Mouse (Mus musculus): ENCODE measurements around the gene Rbm24.

The Rbm24 gene

GRCm38 (mm10) chr13:46418141-46418601, at the start of gene Rbm24:
Gene Rbm24, plus strand, starts transcription at chr13:46418434.
- in situ Hi-C loops (cut with MboI, MseI), result no loop called here

DNA sequence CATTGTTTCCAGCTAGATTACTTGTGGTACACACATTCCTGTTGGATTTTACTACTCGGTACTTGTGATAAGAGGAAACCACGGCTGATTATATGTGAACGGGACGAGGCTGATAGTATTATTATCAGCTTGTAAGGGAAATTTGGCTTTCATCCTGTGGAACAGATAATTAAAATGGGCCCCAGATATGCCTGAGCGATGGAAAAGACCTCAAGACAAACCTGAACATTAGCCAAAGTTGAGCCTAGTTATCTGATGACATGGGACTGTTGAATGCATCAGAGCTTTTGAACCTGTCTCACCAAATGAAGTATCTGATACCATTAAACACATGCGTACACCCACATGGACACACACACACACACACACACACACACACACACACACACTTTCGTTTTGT, 45.4 kb upstream of the Rbm24 start:
- in situ Hi-C loops (cut with MboI, MseI), result no loop called here

- in situ Hi-C loops (cut with MboI, MseI), result no loop called here
Measured at GRCm38 (mm10) chr13:46375371-46375770, 42.9 kb upstream of the Rbm24 start.

DNA sequence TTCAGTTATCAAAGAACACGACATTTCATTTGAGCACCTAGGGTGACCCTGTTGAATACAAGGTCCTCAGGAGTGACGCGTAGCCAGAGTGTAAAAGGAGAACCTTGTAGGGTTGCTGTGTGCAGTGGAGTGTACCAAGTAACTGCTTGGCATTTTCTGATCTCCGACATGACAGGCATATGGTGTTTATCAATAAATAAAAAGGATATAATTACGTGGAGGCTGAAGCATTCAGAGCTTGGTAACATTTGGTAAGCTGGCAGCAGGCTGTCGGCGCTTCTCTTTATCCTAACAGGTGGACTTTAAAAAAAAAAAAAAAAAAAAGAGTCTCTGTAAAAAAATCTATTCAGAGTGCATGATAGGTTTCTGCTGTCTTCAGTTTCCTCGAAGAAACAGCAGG, 30.8 kb upstream of the Rbm24 start:
- in situ Hi-C loops (cut with MboI, MseI), result no loop called here

DNA sequence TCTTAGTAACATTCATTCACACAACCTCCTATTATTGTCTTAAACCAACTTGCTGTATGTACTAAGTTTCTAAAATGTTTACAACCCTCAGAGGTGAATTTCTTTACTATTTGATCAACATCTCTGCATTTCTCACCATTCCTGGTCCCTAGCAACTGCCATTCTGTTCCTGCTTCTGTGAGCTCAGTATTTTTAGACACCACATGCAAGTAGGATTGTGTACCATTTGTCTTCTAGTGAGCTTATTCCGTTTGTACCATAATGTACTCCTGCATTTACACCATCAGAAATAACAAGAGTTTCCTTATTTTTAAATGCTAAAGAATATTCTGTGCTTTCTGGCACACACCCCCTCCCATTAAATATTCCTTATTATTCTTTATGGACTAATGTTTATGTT, 26.6 kb upstream of the Rbm24 start:
- in situ Hi-C loops (cut with MboI, MseI), result no loop called here

DNA sequence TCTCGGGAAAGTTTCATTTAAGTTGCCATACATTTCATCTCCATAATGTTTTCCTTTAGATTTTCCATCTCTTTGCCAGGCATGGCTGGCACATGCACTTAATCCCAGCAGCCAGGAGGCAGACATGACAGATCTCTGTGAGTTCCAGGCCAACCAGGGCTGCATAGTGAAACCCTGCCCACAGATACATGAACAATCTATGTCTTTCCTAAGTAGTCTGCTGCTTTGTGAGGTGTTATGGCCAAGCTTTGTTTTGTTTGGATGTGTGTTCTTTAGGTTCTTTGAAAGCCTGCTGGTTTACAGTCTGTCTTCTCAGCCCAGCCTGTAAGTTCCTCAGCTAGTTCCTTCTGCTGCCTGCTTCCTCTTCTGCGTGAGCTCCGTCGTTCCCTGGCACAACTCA, 25.3 kb upstream of the Rbm24 start:
- in situ Hi-C loops (cut with MboI, MseI), result no loop called here

DNA sequence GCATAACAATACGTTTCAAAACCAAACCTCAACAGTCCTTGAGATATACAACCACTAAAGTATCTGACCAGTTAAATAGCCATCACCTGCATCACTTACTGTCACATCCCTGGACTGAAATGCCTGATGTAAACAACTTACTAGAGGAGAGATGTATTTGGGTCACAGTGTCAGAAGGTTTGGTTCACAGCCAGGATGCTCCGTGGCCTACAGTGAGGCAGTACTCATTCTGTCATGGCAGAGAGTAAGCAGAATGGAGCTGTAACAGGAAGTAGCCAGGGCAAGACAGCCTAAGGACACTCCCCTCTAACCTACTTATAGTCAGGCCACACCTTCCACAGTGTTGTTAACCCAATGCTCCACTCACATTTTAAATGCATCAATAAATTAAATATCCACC, 24.3 kb upstream of the Rbm24 start:
- in situ Hi-C loops (cut with MboI, MseI), result no loop called here

DNA sequence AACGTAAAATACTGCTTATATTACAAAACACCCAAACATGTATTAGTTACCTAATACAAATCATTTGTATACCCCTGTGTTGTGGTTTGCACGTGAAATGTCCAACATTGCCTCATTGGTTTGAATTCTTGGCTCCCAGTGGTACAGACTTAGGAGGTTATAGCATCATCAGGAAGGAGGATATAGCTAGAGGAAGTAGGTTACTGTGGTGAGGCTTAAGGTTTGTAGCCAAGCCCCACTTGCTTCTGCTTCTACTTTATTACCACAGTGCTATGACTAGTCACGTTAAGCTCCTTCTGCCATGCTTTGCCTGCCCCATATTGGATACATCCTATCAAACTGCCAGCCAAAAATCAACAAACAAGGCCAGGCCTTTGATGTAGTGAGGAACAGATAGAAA, 21.0 kb upstream of the Rbm24 start:
- in situ Hi-C loops (cut with MboI, MseI), result loop anchor here (5.0 kb wide), 1 partner anchor 190 kb away; no protein-coding TSS in a partner anchor

GRCm38 (mm10) chr13:46407151-46407550, 11.1 kb upstream of the Rbm24 start:
- in situ Hi-C loops (cut with MboI, MseI), result no loop called here

DNA sequence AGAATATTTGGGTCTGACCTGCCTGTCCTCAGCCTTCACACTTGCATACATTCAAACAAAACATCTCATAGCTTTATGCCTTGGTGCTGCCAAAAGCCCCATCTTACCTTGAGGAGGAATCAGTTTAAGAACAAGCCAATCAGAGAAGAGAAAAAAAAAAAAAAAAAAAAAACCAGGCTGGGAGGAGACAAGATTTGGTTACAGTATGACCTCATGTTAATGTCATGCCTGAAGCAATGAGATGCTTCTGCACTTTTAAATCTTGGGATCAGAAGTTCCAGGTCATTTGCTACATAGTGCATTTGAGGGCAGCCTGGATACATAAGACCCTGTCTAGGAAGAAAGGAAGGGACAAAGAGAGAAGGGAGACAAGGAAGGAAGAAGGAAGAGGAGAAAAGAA, 6.0 kb upstream of the Rbm24 start:
- in situ Hi-C loops (cut with MboI, MseI), result no loop called here

DNA sequence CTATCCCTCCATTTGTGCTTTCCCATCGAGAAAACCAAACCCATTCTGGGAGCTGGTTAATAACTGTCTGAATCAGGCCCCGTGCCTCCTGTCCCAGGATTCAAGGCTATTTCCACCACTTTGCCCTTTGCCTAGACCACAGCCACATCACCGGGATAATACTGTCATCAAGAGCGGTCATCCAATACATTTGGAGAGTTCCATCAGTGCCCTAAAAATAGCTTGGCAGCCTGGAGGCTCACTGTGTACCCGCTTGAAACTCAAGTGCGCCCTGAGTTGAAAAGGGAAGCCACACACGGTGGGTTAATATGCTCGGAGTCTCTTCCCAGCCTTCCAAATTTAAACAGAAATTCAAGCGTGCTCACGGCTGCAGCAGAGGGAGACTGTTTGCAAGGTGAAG, 4.6 kb upstream of the Rbm24 start:
- in situ Hi-C loops (cut with MboI, MseI), result no loop called here

DNA sequence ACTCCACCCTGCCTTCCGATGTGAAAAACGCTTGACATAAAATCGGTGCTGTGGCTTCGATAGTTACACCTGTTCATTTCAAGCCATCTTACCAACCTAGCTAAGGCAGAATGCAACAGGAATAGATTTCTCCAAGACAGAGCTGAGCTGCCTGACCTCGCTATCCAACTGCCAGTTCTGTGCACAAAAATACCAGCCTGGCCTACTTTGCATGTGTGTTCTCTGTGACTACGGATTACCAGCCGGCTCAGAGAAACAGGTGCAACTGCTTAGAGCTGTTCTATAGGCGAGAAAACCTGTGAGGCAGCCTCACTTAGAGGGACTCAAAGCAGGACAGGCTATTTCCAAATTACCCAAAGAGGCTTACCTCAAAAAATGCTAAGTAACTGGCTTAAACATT, 4.2 kb upstream of the Rbm24 start:
- in situ Hi-C loops (cut with MboI, MseI), result no loop called here

DNA sequence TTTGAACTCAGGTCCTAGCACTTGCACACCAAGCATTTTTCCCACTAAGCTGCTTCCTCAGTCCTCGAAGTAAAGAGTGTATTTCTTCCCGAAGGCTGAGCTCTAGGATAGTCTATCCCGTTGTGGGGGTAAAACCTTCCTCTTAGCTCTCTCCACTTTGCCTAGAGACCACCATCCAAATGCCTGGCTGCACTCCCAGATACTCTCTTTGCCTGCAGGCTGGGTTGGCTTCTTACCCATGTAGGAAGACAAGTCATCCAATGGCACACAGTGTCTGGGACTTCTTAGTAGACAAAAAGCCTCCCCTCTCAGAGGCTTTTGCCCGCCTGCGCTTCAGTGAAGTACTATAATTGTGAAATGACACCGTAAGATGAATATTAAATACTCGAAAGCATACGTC, 2.2 kb upstream of the Rbm24 start:
- in situ Hi-C loops (cut with MboI, MseI), result no loop called here

DNA sequence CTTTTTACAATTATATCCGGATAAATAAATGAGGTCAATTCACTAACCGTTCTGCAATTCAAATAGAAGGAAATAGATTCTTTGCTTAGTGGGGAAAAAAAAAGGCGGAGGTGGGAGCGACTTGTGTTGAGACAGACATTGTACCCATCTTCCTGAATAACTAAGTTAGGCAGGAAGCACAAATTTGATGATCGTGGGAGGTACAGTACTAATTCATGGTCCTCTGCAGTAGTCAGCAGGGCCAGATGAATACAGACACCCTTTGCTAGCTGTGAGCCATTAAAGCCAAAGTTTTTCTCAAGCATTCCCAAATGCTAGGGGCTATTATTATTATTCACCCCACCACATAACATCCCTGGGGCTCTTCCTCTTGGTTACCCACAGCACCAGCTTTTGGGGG, 640 bp upstream of the Rbm24 start:
- in situ Hi-C loops (cut with MboI, MseI), result no loop called here

GRCm38 (mm10) chr13:46418731-46419545, 704 bp downstream of the Rbm24 start:
- in situ Hi-C loops (cut with MboI, MseI), result no loop called here

- in situ Hi-C loops (cut with MboI, MseI), result no loop called here
Measured at GRCm38 (mm10) chr13:46419648-46420047, 1.4 kb downstream of the Rbm24 start.

GRCm38 (mm10) chr13:46420095-46420494, 1.9 kb downstream of the Rbm24 start:
- in situ Hi-C loops (cut with MboI, MseI), result no loop called here

- in situ Hi-C loops (cut with MboI, MseI), result no loop called here
Measured at GRCm38 (mm10) chr13:46423805-46424204, 5.6 kb downstream of the Rbm24 start.

- in situ Hi-C loops (cut with MboI, MseI), result no loop called here
Measured at GRCm38 (mm10) chr13:46424376-46424775, 6.1 kb downstream of the Rbm24 start.

DNA sequence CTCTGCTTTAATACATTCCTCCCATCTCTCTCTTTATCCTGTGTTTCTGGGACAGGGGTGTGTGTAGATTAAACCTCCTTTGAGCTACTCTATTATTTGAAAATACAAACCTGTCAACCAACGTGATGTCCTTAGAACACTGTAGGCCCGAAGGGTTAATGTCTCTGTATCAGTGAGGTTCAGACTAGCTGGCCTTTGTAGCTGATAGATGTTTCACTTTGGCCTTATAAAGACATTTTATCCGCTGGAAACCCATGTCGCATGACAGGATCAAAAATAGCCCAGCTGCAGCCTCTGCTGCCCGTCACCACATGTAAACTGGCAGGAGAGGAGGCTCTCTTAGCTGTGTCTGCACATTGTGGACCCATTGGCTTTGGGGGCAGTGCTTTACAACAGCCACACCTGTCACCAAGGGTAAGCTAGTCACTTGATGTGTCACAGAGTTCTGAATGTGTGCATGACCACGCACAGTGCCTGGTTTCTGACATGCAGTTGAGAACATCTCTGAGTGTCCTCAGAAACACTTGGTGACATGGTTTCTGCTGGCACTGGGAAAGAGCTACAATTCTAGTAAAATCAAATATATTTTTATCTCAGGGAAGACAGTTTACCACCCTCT, 8.5 kb downstream of the Rbm24 start:
- in situ Hi-C loops (cut with MboI, MseI), result loop anchor here (5.0 kb wide), 1 partner anchor 79 kb away; no protein-coding TSS in a partner anchor

DNA sequence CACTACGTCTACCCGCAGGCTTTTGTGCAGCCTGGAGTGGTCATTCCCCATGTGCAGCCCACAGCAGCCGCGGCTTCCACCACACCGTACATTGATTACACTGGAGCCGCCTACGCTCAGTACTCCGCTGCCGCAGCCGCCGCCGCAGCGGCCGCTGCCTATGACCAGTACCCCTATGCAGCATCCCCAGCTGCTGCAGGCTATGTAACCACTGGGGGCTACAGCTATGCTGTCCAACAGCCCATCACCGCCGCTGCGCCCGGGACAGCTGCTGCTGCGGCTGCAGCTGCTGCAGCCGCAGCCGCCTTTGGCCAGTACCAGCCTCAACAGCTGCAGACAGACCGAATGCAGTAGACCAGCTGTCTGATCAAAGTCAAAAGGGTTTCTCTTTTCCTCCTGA, 10.7 kb downstream of the Rbm24 start:
- in situ Hi-C loops (cut with MboI, MseI), result loop anchor here (5.0 kb wide), 1 partner anchor 82 kb away; no protein-coding TSS in a partner anchor

GRCm38 (mm10) chr13:46429866-46430265, 11.6 kb downstream of the Rbm24 start:
- in situ Hi-C loops (cut with MboI, MseI), result loop anchor here (5.0 kb wide), 1 partner anchor 83 kb away; no protein-coding TSS in a partner anchor

Data from T-helper 2 cell (primary cell).